Mouse (Mus musculus) small intestine, adult 2 months (tissue): ENCODE data around the gene Zbtb7a.

Experiments used
- CTCF ChIP-seq: fragments of 200-500 bp; IDR thresholded peaks from 2 replicates; pipeline ENCODE4 v1.5.1; 2012; ENCODE audit warnings: low read depth, mild to moderate bottlenecking, control low read depth, inconsistent platforms, low read length, moderate library complexity, mixed read lengths; ENCODE audit not compliant: insufficient replicate concordance, insufficient read length; ENCODE audit errors: extremely low read depth
- POLR2A ChIP-seq: fragments of 200-500 bp; IDR thresholded peaks from 2 replicates; pipeline ENCODE4 v1.6.1; 2012; ENCODE audit warnings: low read depth, mild to moderate bottlenecking, control low read depth, inconsistent platforms, low read length, moderate library complexity

- TF ChIP-seq CTCF: no peak
- no peak for TF ChIP-seq POLR2A
These were observed 14.4 kb upstream of the Zbtb7a start for GRCm38 (mm10) chr10:81120650-81121049.
